Mouse (Mus musculus) stomach, embryonic 14.5 days (tissue): ENCODE measurements at regions not wholly inside any gene's neighbourhood (a gene's known extent, or its start where the extent isn't known, plus 50 kb on each side); places are given as distances from the start of the nearest gene placed in this dataset.

Experiments
- ATAC-seq: fragments of 200-750 bp; cut with Nextera tagmentation; 2 replicates; pipeline ENCODE4 v1.8.0; 2017; ENCODE audit warnings: low read depth, moderate TSS enrichment; ENCODE audit not compliant: insufficient number of reproducible peaks, insufficient read depth, low FRiP score
- H3K27ac ChIP-seq: fragments of 300-500 bp; sonication (generic); 2 replicates; pipeline ENCODE4 v1.5.1; 2014; ENCODE audit warnings: mild to moderate bottlenecking, low read length, moderate library complexity, mixed read lengths
- H3K27me3 ChIP-seq: fragments of 300-500 bp; sonication (generic); 2 replicates; pipeline ENCODE4 v1.6.1; 2014; ENCODE audit warnings: low read length, control low read depth, mixed read lengths; ENCODE audit not compliant: control insufficient read depth, insufficient read depth
- H3K36me3 ChIP-seq: fragments of 300-500 bp; sonication (generic); 2 replicates; pipeline ENCODE4 v1.6.1; 2014; ENCODE audit warnings: mild to moderate bottlenecking, control low read depth, low read length, moderate library complexity, mixed read lengths; ENCODE audit not compliant: control insufficient read depth, insufficient read depth
- H3K4me1 ChIP-seq: fragments of 300-500 bp; sonication (generic); 2 replicates; pipeline ENCODE4 v1.6.1; 2014; ENCODE audit warnings: low read length, control low read depth, mixed read lengths; ENCODE audit not compliant: control insufficient read depth, insufficient read depth
- H3K4me2 ChIP-seq: fragments of 300-500 bp; sonication (generic); replicated peaks from 2 replicates; pipeline ENCODE4 v1.6.1; 2014; ENCODE audit warnings: low read depth, low read length, control low read depth
- H3K4me3 ChIP-seq: fragments of 300-500 bp; sonication (generic); 2 replicates; pipeline ENCODE4 v1.5.1; 2014; ENCODE audit warnings: low read depth, low read length, control low read depth
- H3K9ac ChIP-seq: fragments of 300-500 bp; sonication (generic); replicated peaks from 2 replicates; pipeline ENCODE4 v1.6.1; 2014; ENCODE audit warnings: low read depth, mild to moderate bottlenecking, control low read depth, low read length, moderate library complexity, mixed read lengths
- H3K9me3 ChIP-seq: fragments of 300-500 bp; sonication (generic); 2 replicates; pipeline ENCODE4 v1.6.1; 2016; ENCODE audit warnings: low read depth, low read length, control low read depth; ENCODE audit not compliant: control insufficient read depth
- WGBS: fragments of 180-500 bp; shearing (Covaris S2); extraction: QIAGEN DNeasy Blood & Tissue Kit; methylation state at CpG from one replicate; pipeline ENCODE4 v1.1.7; 2014; 5-methylcytosine and 5-hydroxymethylcytosine counted together

- no peaks in the 10 kb centered on the region for H3K9me3 ChIP-seq
- H3K4me1 ChIP-seq = no peaks in the 10 kb centered on the region
- WGBS = 77% methylated on average over 11 of the region's 11 CpGs
- no peak overlapping the region for H3K9ac ChIP-seq
- H3K4me2 ChIP-seq = no peak overlapping the region
- H3K27ac ChIP-seq = no peak overlapping the region
- H3K4me3 ChIP-seq = no peak overlapping the region
- ATAC-seq = no peak
- H3K27me3 ChIP-seq = no peaks in the 10 kb centered on the region
- H3K36me3 ChIP-seq = no peaks in the 10 kb centered on the region
Measured at GRCm38 (mm10) chr1:166800953-166801603, 119.4 kb upstream of the Fmo9 start.

- H3K27ac ChIP-seq = no peak overlapping the region
- H3K4me2 ChIP-seq = no peak overlapping the region
- no peaks in the 10 kb centered on the region for H3K9me3 ChIP-seq
- no peaks in the 10 kb centered on the region for H3K36me3 ChIP-seq
- no peaks in the 10 kb centered on the region for H3K27me3 ChIP-seq
- no peaks in the 10 kb centered on the region for H3K4me1 ChIP-seq
- no peak for ATAC-seq
- WGBS = 42% methylated on average over 4 of the region's 4 CpGs
- H3K4me3 ChIP-seq = no peak overlapping the region
- H3K9ac ChIP-seq = no peak overlapping the region
Measured at GRCm38 (mm10) chr1:166801929-166802328, 120.3 kb upstream of the Fmo9 start.

- WGBS = 56% methylated on average over 2 of the region's 2 CpGs
- Histone ChIP-seq H3K4me1 (no peaks in the 10 kb centered on the region), H3K9me3 (no peaks in the 10 kb centered on the region), H3K4me3 (no peak overlapping the region), H3K4me2 (no peak overlapping the region), H3K9ac (no peak overlapping the region), H3K36me3 (no peaks in the 10 kb centered on the region), H3K27me3 (no peaks in the 10 kb centered on the region), H3K27ac (no peak overlapping the region)
- no peak for ATAC-seq
Measured at GRCm38 (mm10) chr1:166803928-166804327, 122.3 kb upstream of the Fmo9 start.

GRCm38 (mm10) chr1:166804333-166804732 is 122.7 kb upstream of the Fmo9 start:
- H3K27ac ChIP-seq = no peak overlapping the region
- 75% methylated on average over 1 of the region's 1 CpGs for WGBS
- no peaks in the 10 kb centered on the region for H3K4me1 ChIP-seq
- H3K36me3 ChIP-seq = no peaks in the 10 kb centered on the region
- H3K9me3 ChIP-seq = no peaks in the 10 kb centered on the region
- no peak for ATAC-seq
- no peak overlapping the region for H3K9ac ChIP-seq
- H3K4me2 ChIP-seq = no peak overlapping the region
- H3K27me3 ChIP-seq = no peaks in the 10 kb centered on the region
- H3K4me3 ChIP-seq = no peak overlapping the region

GRCm38 (mm10) chr1:166807163-166807945 is 125.7 kb upstream of the Fmo9 start:
- ATAC-seq = no peak

GRCm38 (mm10) chr1:166811341-166812071 is 129.9 kb upstream of the Fmo9 start:
- 75% methylated on average over 9 of the region's 9 CpGs for WGBS
- H3K27ac ChIP-seq = no peak overlapping the region
- peak; percentile 46; the same call in 1 of the 2 replicates for ATAC-seq

More at GRCm38 (mm10) chr1:166807163-166807945, 125.7 kb upstream of the Fmo9 start:
- Histone ChIP-seq H3K27me3 (no peaks in the 10 kb centered on the region), H3K4me3 (no peak overlapping the region), H3K9ac (no peak overlapping the region), H3K4me1 (no peaks in the 10 kb centered on the region), H3K27ac (no peak overlapping the region), H3K9me3 (no peaks in the 10 kb centered on the region), H3K36me3 (no peaks in the 10 kb centered on the region), H3K4me2 (no peak overlapping the region)
- 74% methylated on average over 7 of the region's 7 CpGs for WGBS

GRCm38 (mm10) chr1:166812072-166812461 is 130.4 kb upstream of the Fmo9 start:
- H3K4me3 ChIP-seq = no peak overlapping the region
- H3K27ac ChIP-seq = no peak overlapping the region
- no peaks in the 10 kb centered on the region for H3K9me3 ChIP-seq
- H3K27me3 ChIP-seq = no peaks in the 10 kb centered on the region
- 84% methylated on average over 7 of the region's 7 CpGs for WGBS
- no peak overlapping the region for H3K4me2 ChIP-seq
- no peak overlapping the region for H3K9ac ChIP-seq
- no peak for ATAC-seq
- no peaks in the 10 kb centered on the region for H3K4me1 ChIP-seq
- no peaks in the 10 kb centered on the region for H3K36me3 ChIP-seq

More at GRCm38 (mm10) chr1:166811341-166812071, 129.9 kb upstream of the Fmo9 start:
- Histone ChIP-seq H3K4me2 (no peak overlapping the region), H3K4me3 (no peak overlapping the region), H3K27me3 (no peaks in the 10 kb centered on the region), H3K9me3 (no peaks in the 10 kb centered on the region), H3K9ac (no peak overlapping the region), H3K4me1 (no peaks in the 10 kb centered on the region), H3K36me3 (no peaks in the 10 kb centered on the region)

- Histone ChIP-seq H3K36me3 (no peaks in the 10 kb centered on the region), H3K4me2 (no peak overlapping the region), H3K27me3 (no peaks in the 10 kb centered on the region), H3K4me3 (no peak overlapping the region), H3K9ac (no peak overlapping the region), H3K27ac (no peak overlapping the region), H3K4me1 (no peaks in the 10 kb centered on the region), H3K9me3 (no peaks in the 10 kb centered on the region)
- 82% methylated on average over 7 of the region's 7 CpGs for whole genome bisulfite sequencing
- ATAC-seq = peak; percentile 18; the same call in 1 of the 2 replicates
Measured at GRCm38 (mm10) chr1:166812920-166813439, 131.3 kb upstream of the Fmo9 start.
